Mouse (Mus musculus) testis, adult 2 months (tissue): ENCODE results near the gene Clcn3.

Experiments used
- CTCF ChIP-seq: fragments of 200-500 bp; IDR thresholded peaks from 2 replicates; pipeline ENCODE4 v1.5.1; 2012; ENCODE audit warnings: low read depth, mild to moderate bottlenecking, inconsistent platforms, low read length, moderate library complexity; ENCODE audit not compliant: control insufficient read depth, insufficient read depth, insufficient replicate concordance
- POLR2A ChIP-seq: fragments of 200-500 bp; IDR thresholded peaks from 2 replicates; pipeline ENCODE4 v1.6.1; 2012; ENCODE audit warnings: low read depth, mild to moderate bottlenecking, inconsistent platforms, low read length, moderate library complexity; ENCODE audit not compliant: control insufficient read depth

DNA sequence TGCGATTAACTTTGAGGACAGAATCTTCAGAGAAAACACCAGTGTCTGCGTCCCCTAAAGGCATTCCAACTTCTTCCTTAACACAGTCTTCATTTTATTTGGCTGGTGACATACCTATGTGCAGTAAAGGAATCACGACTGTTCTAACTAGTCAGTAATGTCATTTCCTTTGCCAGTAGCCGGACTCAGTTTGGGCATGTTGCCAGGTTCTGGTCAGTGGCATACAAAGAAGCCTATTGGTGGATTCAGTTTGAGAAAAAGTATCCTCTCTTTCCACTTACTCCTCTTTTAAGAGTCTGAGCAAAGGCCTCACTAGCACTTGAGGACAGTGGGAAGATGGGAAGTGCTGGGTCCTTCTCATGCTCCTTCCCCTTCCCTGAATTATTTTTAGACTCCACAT lies 11.3 kb downstream of the Clcn3 start:
- TF ChIP-seq POLR2A (no peak), CTCF (no peak)
